Mouse (Mus musculus) kidney, adult 2 months (tissue): ENCODE data around the gene Dmrt1. TPM values are rescaled to one million over a fixed set of nuclear protein-coding genes. Genes with fewer than 3 reads are reported as not detected.

ENCODE experiments used
- DNase-seq: peaks from one replicate; pipeline ENCODE4 v3.0.0; 2021
- H3K27ac ChIP-seq: fragments of 200-500 bp; 2 replicates; pipeline ENCODE4 v1.5.1; 2012; ENCODE audit warnings: low read depth, low read length, control low read depth, inconsistent platforms; ENCODE audit not compliant: insufficient read depth
- H3K27me3 ChIP-seq: fragments of 200-500 bp; replicated peaks from 2 replicates; pipeline ENCODE4 v1.6.1; 2012; ENCODE audit warnings: mild to moderate bottlenecking, moderate library complexity, low read length, inconsistent platforms; ENCODE audit not compliant: control insufficient read depth, insufficient read depth
- H3K36me3 ChIP-seq: fragments of 200-500 bp; 2 replicates; pipeline ENCODE4 v1.6.1; 2012; ENCODE audit warnings: mild to moderate bottlenecking, moderate library complexity, low read length, inconsistent platforms; ENCODE audit not compliant: control insufficient read depth, insufficient read depth
- H3K4me1 ChIP-seq: fragments of 200-500 bp; 2 replicates; pipeline ENCODE4 v1.6.1; 2011; ENCODE audit warnings: low read length; ENCODE audit not compliant: control insufficient read depth, insufficient read depth
- H3K4me3 ChIP-seq: fragments of 200-500 bp; 2 replicates; pipeline ENCODE4 v1.5.1; 2011; ENCODE audit warnings: mild to moderate bottlenecking, low read depth, low read length, control low read depth; ENCODE audit not compliant: insufficient read depth
- CTCF ChIP-seq: fragments of 200-500 bp; conservative IDR thresholded peaks from 2 replicates; pipeline ENCODE4 v1.5.1; 2011; ENCODE audit warnings: low read depth, mild to moderate bottlenecking, control low read depth, low read length, moderate library complexity, mixed read lengths; ENCODE audit not compliant: insufficient read depth, insufficient read length
- POLR2A ChIP-seq: fragments of 200-500 bp; IDR thresholded peaks from one replicate; pipeline ENCODE4 v1.6.1; 2011; ENCODE audit warnings: low read depth, low read length, control low read depth
- WGBS: fragments of 180-500 bp; shearing (Covaris S2); methylation state at CpG from one replicate; pipeline ENCODE4 v1.1.7; 2018; 5-methylcytosine and 5-hydroxymethylcytosine counted together
- polyA plus RNA-seq: library from polyadenylated mRNA; depleted of rRNA; stranded (reverse); fragments of >200 nt; gene quantifications from 2 replicates; pipeline ENCODE4 v1.2.3, GENCODE M21; 2012; rRNA removed

Gene Dmrt1
- polyA plus RNA-seq, 1 experiment, result not detected

- TF ChIP-seq POLR2A (no peak), CTCF (no peak)
- no peak for DNase-seq
- Histone ChIP-seq H3K4me1 (no peaks in the 10 kb centered on the region), H3K4me3 (no peak overlapping the region), H3K36me3 (no peaks in the 10 kb centered on the region), H3K27me3 (no peaks in the 10 kb centered on the region), H3K27ac (no peak overlapping the region)
- 53% methylated on average over 4 of the region's 4 CpGs for WGBS
Measured at GRCm38 (mm10) chr19:25648701-25649100, 143.3 kb downstream of the Dmrt1 start.

GRCm38 (mm10) chr19:25650474-25650873 lies 145.1 kb downstream of the Dmrt1 start:
- H3K27me3 ChIP-seq, result no peaks in the 10 kb centered on the region
- no peak overlapping the region for H3K4me3 ChIP-seq
- no peak for DNase-seq
- H3K36me3 ChIP-seq, result no peaks in the 10 kb centered on the region
- no peak overlapping the region for H3K27ac ChIP-seq
- 59% methylated on average over 10 of the region's 10 CpGs for WGBS
- TF ChIP-seq CTCF, result no peak
- no peak for TF ChIP-seq POLR2A
- H3K4me1 ChIP-seq, result no peaks in the 10 kb centered on the region

GRCm38 (mm10) chr19:25652560-25652959 lies 147.1 kb downstream of the Dmrt1 start:
- Histone ChIP-seq H3K27me3 (no peaks in the 10 kb centered on the region), H3K4me1 (no peaks in the 10 kb centered on the region), H3K27ac (no peak overlapping the region), H3K4me3 (no peak overlapping the region), H3K36me3 (no peaks in the 10 kb centered on the region)
- WGBS, result 71% methylated on average over 5 of the region's 5 CpGs
- DNase-seq, result no peak
- TF ChIP-seq CTCF, result no peak
- TF ChIP-seq POLR2A, result no peak

Other genes starting within 250 kb of the Dmrt1 start
- gene Dmrt3, start 104.7 kb downstream of the Dmrt1 start, polyA plus RNA-seq, result not detected in 2 replicates
- gene Dmrt2, start 166.8 kb downstream of the Dmrt1 start, polyA plus RNA-seq, result 4.7 and 4.8 TPM in 2 replicates